Mouse (Mus musculus) limb, embryonic 11.5 days (tissue): ENCODE data around the gene Noxred1. TPM values are rescaled to one million over a fixed set of nuclear protein-coding genes. Genes with fewer than 3 reads are reported as not detected.
A peak's percentile ranks its signal among the peaks of the same experiment; 100 is the strongest.
"Not testable (repeated sequence)": the region's sequence is repeated elsewhere in the genome, so short reads cannot be mapped to it uniquely, and the experiment has no call there.

Experiments used
- ATAC-seq: fragments of 200-750 bp; cut with Nextera tagmentation; 2 replicates; pipeline ENCODE4 v1.8.0; 2017; ENCODE audit warnings: low read depth; ENCODE audit not compliant: insufficient number of reproducible peaks, low FRiP score, low TSS enrichment
- DNase-seq: peaks from one replicate; pipeline ENCODE4 v3.0.0-alpha.2; 2015; ENCODE audit warnings: low spot score
- H3K27ac ChIP-seq: fragments of 300-500 bp; sonication (generic); replicated peaks from 2 replicates; pipeline ENCODE4 v1.5.1; 2014; ENCODE audit warnings: low read depth, mild to moderate bottlenecking, low read length
- H3K27me3 ChIP-seq: fragments of 300-500 bp; sonication (generic); 2 replicates; pipeline ENCODE4 v1.6.1; 2014; ENCODE audit warnings: mild to moderate bottlenecking, low read length, mixed read lengths; ENCODE audit not compliant: control insufficient read depth, insufficient read depth
- H3K36me3 ChIP-seq: fragments of 300-500 bp; sonication (generic); 2 replicates; pipeline ENCODE4 v1.6.1; 2014; ENCODE audit warnings: mild to moderate bottlenecking, low read length, moderate library complexity, mixed read lengths; ENCODE audit not compliant: control insufficient read depth, insufficient read depth
- H3K4me1 ChIP-seq: fragments of 300-500 bp; sonication (generic); 2 replicates; pipeline ENCODE4 v1.6.1; 2014; ENCODE audit warnings: low read length, mixed read lengths; ENCODE audit not compliant: control insufficient read depth, insufficient read depth
- H3K4me2 ChIP-seq: fragments of 300-500 bp; sonication (generic); 2 replicates; pipeline ENCODE4 v1.6.1; 2014; ENCODE audit warnings: low read depth, mild to moderate bottlenecking, moderate library complexity; ENCODE audit not compliant: severe bottlenecking
- H3K4me3 ChIP-seq: fragments of 300-500 bp; sonication (generic); 2 replicates; pipeline ENCODE4 v1.5.1; 2014; ENCODE audit warnings: low read depth, low read length
- H3K9ac ChIP-seq: fragments of 300-500 bp; sonication (generic); 2 replicates; pipeline ENCODE4 v1.6.1; 2014; ENCODE audit warnings: mild to moderate bottlenecking, low read length
- H3K9me3 ChIP-seq: fragments of 300-500 bp; sonication (generic); 2 replicates; pipeline ENCODE4 v1.6.1; 2016; ENCODE audit warnings: low read length; ENCODE audit not compliant: control insufficient read depth
- WGBS: fragments of 180-500 bp; shearing (Covaris S2); extraction: QIAGEN DNeasy Blood & Tissue Kit; methylation state at CpG from one replicate; pipeline ENCODE4 v1.1.7; 2014; 5-methylcytosine and 5-hydroxymethylcytosine counted together
- polyA plus RNA-seq: library from polyadenylated mRNA; unstranded; fragments of >200 nt; fragmentation: Nextera tagmentation; extraction: Ambion mirVana; gene quantifications from 2 replicates; pipeline ENCODE4 v1.2.1, GENCODE M21; 2014

The Noxred1 gene
- polyA plus RNA-seq, 1 experiment from 2014 or later: 0.71 TPM

GRCm38 (mm10) chr12:87216053-87216452 is 22.5 kb downstream of the Noxred1 start:
- Histone ChIP-seq H3K9me3 (no peaks in the 10 kb centered on the region), H3K4me1 (no peaks in the 10 kb centered on the region), H3K36me3 (no peaks in the 10 kb centered on the region), H3K9ac (no peak overlapping the region), H3K27ac (no peak overlapping the region), H3K4me2 (no peak overlapping the region), H3K4me3 (no peak overlapping the region), H3K27me3 (no peaks in the 10 kb centered on the region)
- 74% methylated on average over 2 of the region's 2 CpGs for WGBS
- ATAC-seq: no peak
- DNase-seq: no peak

GRCm38 (mm10) chr12:87212844-87213606 is 25.5 kb downstream of the Noxred1 start:
- no peak overlapping the region for H3K9ac ChIP-seq
- H3K27me3 ChIP-seq: no peaks in the 10 kb centered on the region
- WGBS: 51% methylated on average over 2 of the region's 2 CpGs
- H3K36me3 ChIP-seq: no peaks in the 10 kb centered on the region
- H3K4me1 ChIP-seq: no peaks in the 10 kb centered on the region
- H3K4me2 ChIP-seq: no peak overlapping the region
- no peak overlapping the region for H3K27ac ChIP-seq
- DNase-seq (no peak), ATAC-seq (no peak)
- no peak overlapping the region for H3K4me3 ChIP-seq
- H3K9me3 ChIP-seq: no peaks in the 10 kb centered on the region

- not testable (repeated sequence) for H3K4me2 ChIP-seq, H3K27me3 ChIP-seq, H3K9me3 ChIP-seq, H3K4me3 ChIP-seq, ATAC-seq, H3K9ac ChIP-seq, H3K36me3 ChIP-seq, H3K27ac ChIP-seq, DNase-seq, H3K4me1 ChIP-seq
- WGBS: 97% methylated on average over 5 of the region's 5 CpGs
These were observed 32.7 kb downstream of the Noxred1 start for GRCm38 (mm10) chr12:87205789-87206188.

GRCm38 (mm10) chr12:87201694-87202093 is 36.8 kb downstream of the Noxred1 start:
- ATAC-seq (no peak), DNase-seq (no peak)
- no peaks in the 10 kb centered on the region for H3K36me3 ChIP-seq

GRCm38 (mm10) chr12:87199973-87200586 is 38.5 kb downstream of the Noxred1 start, which contains the start of gene Tmed8:
Gene Tmed8, minus strand, starts transcription at chr12:87200454.
- ATAC-seq: peak; percentile 92
- no peaks in the 10 kb centered on the region for H3K4me1 ChIP-seq
- H3K9me3 ChIP-seq: no peaks in the 10 kb centered on the region
- peak within 1 kb of the TSS; percentile 87 for H3K9ac ChIP-seq
- H3K4me2 ChIP-seq: peak within 1 kb of the TSS; percentile 95
- 0 out of 2 replicates have a peak within 1 kb of the TSS, but pooled peaks have one; percentile 21 for H3K27ac ChIP-seq
- peak within 1 kb of the TSS; percentile 75 for H3K4me3 ChIP-seq
- no peaks in the 10 kb centered on the region for H3K36me3 ChIP-seq
- no peaks in the 10 kb centered on the region for H3K27me3 ChIP-seq
- DNase-seq: peak; percentile 77
- WGBS: 1% methylated on average over 44 of the region's 70 CpGs

More at GRCm38 (mm10) chr12:87201694-87202093, 36.8 kb downstream of the Noxred1 start:
- Histone ChIP-seq H3K4me3 (no peak overlapping the region), H3K27me3 (no peaks in the 10 kb centered on the region), H3K9me3 (no peaks in the 10 kb centered on the region), H3K9ac (no peak overlapping the region), H3K4me1 (no peaks in the 10 kb centered on the region), H3K4me2 (no peak overlapping the region), H3K27ac (no peak overlapping the region)
- 70% methylated on average over 5 of the region's 5 CpGs for WGBS

GRCm38 (mm10) chr12:87199206-87199972 is 39.1 kb downstream of the Noxred1 start, which contains the start of gene Samd15:
Gene Samd15, plus strand, starts transcription at chr12:87199723.
- peak; percentile 41; the same call in 1 of the 2 replicates for ATAC-seq
- H3K4me2 ChIP-seq: peak within 1 kb of the TSS; percentile 95
- peak; percentile 63 for DNase-seq

GRCm38 (mm10) chr12:87198792-87199191 is 39.7 kb downstream of the Noxred1 start:
- Histone ChIP-seq H3K9ac (no peak overlapping the region), H3K4me1 (no peaks in the 10 kb centered on the region), H3K36me3 (no peaks in the 10 kb centered on the region), H3K27ac (no peak overlapping the region), H3K4me3 (peak overlapping the region; percentile 75; the same call in 1 of the 2 replicates), H3K9me3 (no peaks in the 10 kb centered on the region), H3K4me2 (peak overlapping the region; percentile 95), H3K27me3 (no peaks in the 10 kb centered on the region)
- DNase-seq: no peak
- ATAC-seq: no peak
- 66% methylated on average over 6 of the region's 6 CpGs for WGBS

More at GRCm38 (mm10) chr12:87199206-87199972, 39.1 kb downstream of the Noxred1 start, which contains the start of gene Samd15:
- no peaks in the 10 kb centered on the region for H3K36me3 ChIP-seq
- no peaks in the 10 kb centered on the region for H3K4me1 ChIP-seq
- no peaks in the 10 kb centered on the region for H3K9me3 ChIP-seq
- peak within 1 kb of the TSS; percentile 75 for H3K4me3 ChIP-seq
- 0 out of 2 replicates have a peak within 1 kb of the TSS, but pooled peaks have one; percentile 21 for H3K27ac ChIP-seq
- H3K9ac ChIP-seq: peak within 1 kb of the TSS; percentile 87
- 2% methylated on average over 28 of the region's 38 CpGs for WGBS
- no peaks in the 10 kb centered on the region for H3K27me3 ChIP-seq

GRCm38 (mm10) chr12:87196310-87196709 is 42.2 kb downstream of the Noxred1 start:
- no peaks in the 10 kb centered on the region for H3K9me3 ChIP-seq
- no peaks in the 10 kb centered on the region for H3K36me3 ChIP-seq
- H3K4me2 ChIP-seq: no peak overlapping the region
- DNase-seq (no peak), ATAC-seq (no peak)
- H3K9ac ChIP-seq: no peak overlapping the region
- H3K4me3 ChIP-seq: no peak overlapping the region
- no peak overlapping the region for H3K27ac ChIP-seq
- no peaks in the 10 kb centered on the region for H3K27me3 ChIP-seq
- no peaks in the 10 kb centered on the region for H3K4me1 ChIP-seq
